Mouse (Mus musculus) layer of hippocampus, adult 2 months (tissue): ENCODE measurements around the gene Relch. TPM values are rescaled to one million over a fixed set of nuclear protein-coding genes. Genes with fewer than 3 reads are reported as not detected.
"Not testable (repeated sequence)": the region's sequence is repeated elsewhere in the genome, so short reads cannot be mapped to it uniquely, and the experiment has no call there.

Experiments
- DNase-seq, 2 experiments: peaks; one replicate each; pipeline ENCODE4 v3.0.0; 2022; ENCODE audit warnings: low spot score in 2 of 2
- H3K27ac ChIP-seq: fragments of 200-600 bp; 2 replicates; pipeline ENCODE4 v1.8.1; 2022
- H3K4me3 ChIP-seq: fragments of 200-600 bp; 2 replicates; pipeline ENCODE4 v1.8.1; 2022; ENCODE audit warnings: mild to moderate bottlenecking
- CTCF ChIP-seq: fragments of 200-600 bp; conservative IDR thresholded peaks from 2 replicates; pipeline ENCODE4 v1.8.1; 2022; ENCODE audit warnings: antibody characterized with exemption, mild to moderate bottlenecking, moderate library complexity
- total RNA-seq, 2 experiments: library from RNA; stranded (reverse); gene quantifications; 2 replicates each; pipeline ENCODE4 v1.2.3; 2021

Relch gene
- total RNA-seq, 2 experiments from 2014 or later, result 98.7 to 99.3 TPM

GRCm38 (mm10) chr1:105700984-105701530, 37.4 kb downstream of the Relch start:
- no peak for DNase-seq
- no peak for TF ChIP-seq CTCF
- Histone ChIP-seq H3K27ac (no peak overlapping the region), H3K4me3 (no peak overlapping the region)

- H3K27ac ChIP-seq, result no peak overlapping the region
- no peak overlapping the region for H3K4me3 ChIP-seq
- no peak for TF ChIP-seq CTCF
- DNase-seq, result no peak
These were observed 45.8 kb downstream of the Relch start for GRCm38 (mm10) chr1:105709415-105709814.

- DNase-seq, result peak in 1 of 2 experiments; percentile 23
- TF ChIP-seq CTCF, result peak; percentile 91
- Histone ChIP-seq H3K27ac (no peak overlapping the region), H3K4me3 (no peak overlapping the region)
These were observed 47.6 kb downstream of the Relch start for GRCm38 (mm10) chr1:105711227-105711626.

GRCm38 (mm10) chr1:105712822-105713221, 49.2 kb downstream of the Relch start:
- Histone ChIP-seq H3K27ac (no peak overlapping the region), H3K4me3 (no peak overlapping the region)
- no peak for TF ChIP-seq CTCF
- no peak for DNase-seq

- H3K27ac ChIP-seq, result no peak overlapping the region
- no peak overlapping the region for H3K4me3 ChIP-seq
- DNase-seq, result no peak
- no peak for TF ChIP-seq CTCF
These were observed 54.7 kb downstream of the Relch start for GRCm38 (mm10) chr1:105718358-105718757.

GRCm38 (mm10) chr1:105729246-105729645, 65.6 kb downstream of the Relch start:
- not testable (repeated sequence) for DNase-seq, H3K4me3 ChIP-seq, H3K27ac ChIP-seq

- peak; percentile 66 for TF ChIP-seq CTCF
- DNase-seq, result no peak
- Histone ChIP-seq H3K4me3 (no peak overlapping the region), H3K27ac (no peak overlapping the region)
These were observed 71.7 kb downstream of the Relch start for GRCm38 (mm10) chr1:105735318-105735717.

- Histone ChIP-seq H3K4me3 (no peak overlapping the region), H3K27ac (no peak overlapping the region)
- DNase-seq, result no peak
- no peak for TF ChIP-seq CTCF
These were observed 74.7 kb downstream of the Relch start for GRCm38 (mm10) chr1:105738334-105738733.

- H3K4me3 ChIP-seq, result no peak overlapping the region
- DNase-seq, result no peak
- no peak overlapping the region for H3K27ac ChIP-seq
- no peak for TF ChIP-seq CTCF
These were observed 75.8 kb downstream of the Relch start for GRCm38 (mm10) chr1:105739493-105739892.

- peak in 1 of 2 experiments; percentile 26 for DNase-seq
- TF ChIP-seq CTCF, result no peak
- no peak overlapping the region for H3K27ac ChIP-seq
These were observed 78.8 kb downstream of the Relch start for GRCm38 (mm10) chr1:105742481-105742880.

GRCm38 (mm10) chr1:105746444-105746843, 82.8 kb downstream of the Relch start:
- no peak for DNase-seq
- no peak for TF ChIP-seq CTCF
- no peak overlapping the region for H3K27ac ChIP-seq
- H3K4me3 ChIP-seq, result no peak overlapping the region

More at GRCm38 (mm10) chr1:105742481-105742880, 78.8 kb downstream of the Relch start:
- no peak overlapping the region for H3K4me3 ChIP-seq

- TF ChIP-seq CTCF, result no peak
- Histone ChIP-seq H3K27ac (no peak overlapping the region), H3K4me3 (no peak overlapping the region)
- DNase-seq, result no peak
These were observed 83.4 kb downstream of the Relch start for GRCm38 (mm10) chr1:105746858-105747596.

GRCm38 (mm10) chr1:105748091-105748799, 84.6 kb downstream of the Relch start:
- Histone ChIP-seq H3K4me3 (no peak overlapping the region), H3K27ac (no peak overlapping the region)
- no peak for TF ChIP-seq CTCF
- DNase-seq, result no peak

- TF ChIP-seq CTCF, result no peak
- DNase-seq, result no peak
- no peak overlapping the region for H3K27ac ChIP-seq
- no peak overlapping the region for H3K4me3 ChIP-seq
These were observed 88.5 kb downstream of the Relch start for GRCm38 (mm10) chr1:105752196-105752595.
